Mouse (Mus musculus): Measurements from ENCODE around the gene Xaf1.

Gene Xaf1

DNA sequence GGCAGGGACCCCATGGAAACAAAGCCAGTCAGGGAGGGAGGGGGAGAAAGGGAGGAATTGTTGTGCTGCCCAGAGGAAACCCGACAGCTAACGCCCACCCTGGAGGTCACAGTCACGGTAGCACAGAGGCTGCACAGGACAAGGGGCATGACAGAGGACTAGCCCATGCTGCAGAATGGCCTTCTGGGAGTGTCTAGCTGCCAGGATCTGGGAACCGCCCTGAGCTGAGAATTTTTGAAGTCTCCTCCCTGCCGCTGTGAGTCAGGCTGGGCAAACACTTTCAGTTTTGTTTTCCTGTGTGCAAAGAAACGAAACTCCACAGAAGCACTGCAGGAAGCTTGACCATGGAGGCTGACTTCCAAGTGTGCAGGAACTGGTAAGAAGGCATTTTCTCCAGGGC lies at the start of gene Xaf1:
Xaf1 (plus strand) TSS at position 296 of the 400 bp plus-strand sequence.
- CTCF ChIA-PET = no interaction called here

DNA sequence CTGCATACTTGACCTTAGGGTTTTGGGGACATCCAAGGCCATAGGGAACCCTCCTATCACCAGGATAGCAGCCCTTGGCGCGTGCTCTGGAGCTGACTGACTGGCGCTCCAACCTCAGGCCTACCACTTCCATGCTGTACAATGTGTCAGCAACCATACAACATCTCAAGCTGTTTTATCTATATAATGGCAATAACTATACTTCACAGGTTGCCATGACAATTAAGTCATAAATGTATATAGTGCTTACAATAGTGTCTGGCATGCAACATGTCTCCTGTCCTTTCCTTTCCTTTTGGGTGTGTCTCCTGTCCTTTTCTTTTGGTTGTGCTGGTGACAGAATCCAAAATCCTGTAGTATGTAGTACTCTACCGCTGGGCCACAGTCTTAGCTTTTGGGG lies 45.8 kb upstream of the Xaf1 start:
- CTCF ChIA-PET = no interaction called here

DNA sequence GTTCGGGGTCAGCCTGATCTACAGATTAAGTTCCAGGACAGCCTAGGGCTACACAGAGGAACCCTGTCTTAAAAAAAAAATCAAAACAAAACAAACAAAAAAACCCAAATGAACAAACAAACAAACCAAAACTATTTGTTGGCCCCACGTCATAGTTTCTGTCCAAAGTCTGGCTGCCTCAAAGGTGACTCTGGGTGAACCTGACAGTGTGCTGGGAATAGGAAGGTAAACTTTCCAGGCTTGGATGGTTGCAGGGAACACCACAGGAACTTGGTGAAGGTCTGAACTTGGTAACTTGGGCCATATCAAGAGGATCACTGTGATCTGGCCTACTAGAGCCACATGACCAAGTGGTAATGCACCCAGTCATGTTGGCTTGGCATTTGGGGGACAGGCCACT lies 45.0 kb upstream of the Xaf1 start:
- CTCF ChIA-PET = no interaction called here

DNA sequence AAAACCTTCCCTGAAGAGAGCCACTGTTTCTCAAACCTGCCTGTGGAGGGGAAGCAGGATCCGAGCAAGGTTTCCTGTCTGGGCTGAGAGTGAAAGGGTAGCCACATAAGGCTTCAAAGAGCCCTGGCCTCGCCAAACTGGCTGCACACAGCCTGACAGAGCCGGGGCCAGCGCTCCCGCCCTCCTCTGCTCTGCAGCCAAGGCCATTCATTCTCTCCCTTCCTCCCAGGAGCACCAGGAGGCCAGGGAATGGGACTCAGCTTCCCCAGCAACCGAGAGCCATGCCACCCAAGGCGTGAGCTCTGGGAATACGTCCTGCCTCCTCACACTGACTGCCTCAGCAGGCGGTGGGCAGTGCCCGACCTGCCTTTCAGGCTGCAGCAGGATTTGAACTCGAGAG lies 35.9 kb upstream of the Xaf1 start:
- CTCF ChIA-PET = no interaction called here

DNA sequence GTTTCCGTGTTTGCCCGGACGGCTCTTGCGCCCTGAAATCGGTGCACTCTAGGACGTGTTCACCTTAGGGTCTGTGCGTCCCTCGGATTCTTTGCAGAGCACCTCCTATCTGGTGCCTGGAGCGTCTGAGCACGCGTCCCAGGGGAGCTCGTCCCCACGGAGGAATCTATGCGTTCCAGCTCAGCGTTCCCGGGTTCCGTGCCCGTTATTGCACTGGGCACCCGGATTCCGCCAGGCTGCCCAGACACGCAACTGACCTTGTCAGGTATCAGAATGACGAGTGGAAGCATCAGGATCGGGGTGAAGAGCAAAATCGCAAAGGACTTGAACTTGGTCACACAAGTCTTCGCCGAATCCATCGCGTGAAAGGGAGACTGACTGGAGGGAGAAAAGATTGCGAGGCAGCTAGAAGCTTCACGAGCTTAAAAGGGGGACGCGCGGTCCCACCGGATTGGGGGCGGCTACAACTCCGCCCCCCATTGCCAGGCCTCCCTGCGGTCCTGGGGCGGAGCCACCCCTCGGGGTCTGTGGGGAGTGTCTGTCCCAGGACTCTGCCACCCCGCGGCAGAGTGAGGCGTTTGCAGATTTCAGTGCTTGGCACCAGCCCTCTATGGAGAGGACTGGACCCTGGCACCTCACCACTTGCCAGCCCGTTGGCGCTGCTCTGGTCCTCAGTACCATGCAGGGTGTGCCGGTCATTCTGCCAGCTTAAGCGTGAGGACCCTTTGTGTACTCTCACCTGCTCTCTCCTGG lies 35.0 kb upstream of the Xaf1 start:
- CTCF ChIA-PET = no interaction called here

DNA sequence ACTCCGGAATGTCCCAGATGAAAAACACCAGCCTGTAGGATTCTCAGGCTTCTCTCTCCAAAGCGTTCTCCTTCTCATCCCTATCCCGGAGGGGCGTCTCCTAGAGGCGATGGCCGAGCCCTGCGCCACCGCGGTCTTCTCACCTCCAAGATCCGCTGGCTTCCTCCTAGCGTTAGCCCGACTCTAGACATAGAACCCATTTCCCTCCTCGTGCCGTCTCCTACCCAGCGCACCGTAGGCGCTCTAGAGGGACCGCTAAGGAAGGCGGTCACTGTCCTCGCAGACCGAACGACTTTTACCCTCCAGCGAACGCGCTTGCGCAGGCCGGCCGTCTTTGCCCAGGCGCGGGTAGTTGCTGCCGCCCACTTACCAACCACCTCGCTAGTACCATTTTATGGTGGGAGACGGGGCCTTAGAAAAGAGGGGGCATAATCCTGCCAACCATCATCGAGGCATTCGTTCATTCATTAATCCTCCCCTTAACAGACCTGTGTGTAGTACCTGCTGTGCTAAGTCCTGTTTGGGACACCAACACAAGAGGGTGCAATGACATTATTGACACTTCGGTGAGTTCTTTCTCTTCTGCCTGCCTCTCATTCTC lies 34.4 kb upstream of the Xaf1 start, which contains the start of gene Slc13a5:
Slc13a5 (minus strand) TSS at position 263 of the 601 bp plus-strand sequence.
- CTCF ChIA-PET = no interaction called here

DNA sequence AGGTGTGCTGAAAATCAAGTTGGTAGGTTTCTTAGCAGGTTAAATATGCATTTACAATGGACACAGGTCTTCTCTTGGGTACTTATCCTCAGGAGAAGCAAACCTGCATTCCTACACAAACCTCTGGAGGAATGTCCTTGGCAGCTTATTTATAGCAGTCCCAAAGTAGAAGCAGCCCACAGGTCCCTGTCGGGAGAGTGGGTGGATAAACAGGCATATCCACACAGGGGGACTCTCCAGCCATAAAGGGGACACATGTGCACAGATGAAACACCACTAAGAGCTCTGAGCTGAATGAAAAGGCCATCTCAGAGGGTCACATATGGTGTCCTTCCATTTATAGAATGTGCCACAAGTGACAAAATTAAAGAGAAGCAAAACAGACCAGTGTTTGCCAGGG lies 29.7 kb upstream of the Xaf1 start:
- CTCF ChIA-PET = no interaction called here

DNA sequence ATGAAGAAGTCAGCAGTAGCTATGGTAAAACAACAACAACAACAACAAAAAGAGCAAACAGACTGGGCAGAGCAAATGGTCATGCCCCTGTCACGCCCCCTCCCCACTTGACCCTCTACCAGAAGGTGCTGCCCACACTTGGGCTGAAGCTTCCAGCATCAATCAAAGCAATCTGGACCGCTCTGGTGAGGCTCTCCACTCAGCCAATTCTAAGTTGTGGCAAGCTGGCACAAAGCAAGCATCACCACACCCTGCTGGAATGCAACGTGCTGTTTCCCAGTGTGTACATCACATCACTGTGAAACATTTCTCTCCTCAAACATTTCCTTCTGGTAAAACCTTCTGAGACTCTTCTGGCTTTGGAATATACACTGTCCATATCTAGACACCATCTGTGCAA lies 28.1 kb upstream of the Xaf1 start:
- CTCF ChIA-PET = no interaction called here

DNA sequence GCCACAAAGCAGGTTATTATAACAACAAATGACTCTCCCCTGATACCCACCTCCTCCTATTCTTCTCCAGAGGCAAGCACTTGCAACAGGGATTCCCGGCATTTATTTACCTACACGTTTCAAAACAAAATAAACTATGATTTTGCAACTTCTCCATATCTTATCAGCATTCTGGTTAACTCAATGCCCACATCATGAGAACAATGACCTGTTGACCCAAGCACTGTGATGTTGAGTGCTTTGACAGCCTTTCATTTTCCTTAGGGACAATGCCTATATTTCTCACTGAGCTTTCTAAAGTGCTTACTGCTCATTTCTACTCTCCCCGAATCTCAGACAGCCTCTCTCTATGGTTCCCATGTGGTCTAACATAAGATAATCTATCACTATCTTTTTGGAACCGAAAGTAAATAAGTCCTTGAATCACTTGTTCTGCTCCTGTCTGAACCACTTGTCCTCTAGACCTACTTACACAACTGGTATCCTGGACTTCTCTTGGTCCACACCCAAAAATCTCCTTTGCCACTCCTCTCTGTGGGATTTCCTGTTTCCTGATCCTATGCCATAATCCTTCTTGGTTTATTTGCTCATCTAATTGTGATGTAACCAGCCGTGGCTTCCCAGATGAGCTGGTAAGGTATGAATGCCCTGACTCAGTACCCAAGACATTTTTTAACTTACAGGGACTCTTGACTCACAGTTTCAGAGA lies 20.1 kb upstream of the Xaf1 start:
- CTCF ChIA-PET = no interaction called here

DNA sequence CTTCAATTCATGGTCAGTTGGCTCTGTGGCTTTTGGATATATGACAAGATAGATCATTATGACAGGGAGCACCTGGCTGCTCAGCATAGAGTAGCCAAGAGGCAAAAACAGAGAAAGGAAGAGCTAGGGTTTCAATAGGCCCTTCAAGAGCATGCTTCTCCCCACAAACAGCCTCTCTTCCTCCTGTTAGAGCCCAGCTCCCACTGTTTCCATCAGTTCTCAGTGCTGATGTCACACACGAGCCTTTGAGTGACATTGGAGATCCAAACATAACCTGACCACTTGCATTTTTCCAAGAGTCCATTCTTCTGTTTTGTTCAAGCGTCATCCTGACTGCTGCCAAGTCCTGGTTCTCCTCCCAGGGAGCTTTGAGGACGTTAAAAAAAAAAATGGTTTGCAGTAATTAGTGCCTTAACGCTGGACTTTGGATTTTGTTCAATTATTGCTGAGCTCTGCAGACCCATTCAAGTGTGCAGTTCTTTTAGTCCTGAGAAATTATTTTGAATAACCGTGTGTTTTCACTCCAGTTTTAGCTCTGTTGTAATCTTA lies 19.5 kb upstream of the Xaf1 start:
- CTCF ChIA-PET = no interaction called here

DNA sequence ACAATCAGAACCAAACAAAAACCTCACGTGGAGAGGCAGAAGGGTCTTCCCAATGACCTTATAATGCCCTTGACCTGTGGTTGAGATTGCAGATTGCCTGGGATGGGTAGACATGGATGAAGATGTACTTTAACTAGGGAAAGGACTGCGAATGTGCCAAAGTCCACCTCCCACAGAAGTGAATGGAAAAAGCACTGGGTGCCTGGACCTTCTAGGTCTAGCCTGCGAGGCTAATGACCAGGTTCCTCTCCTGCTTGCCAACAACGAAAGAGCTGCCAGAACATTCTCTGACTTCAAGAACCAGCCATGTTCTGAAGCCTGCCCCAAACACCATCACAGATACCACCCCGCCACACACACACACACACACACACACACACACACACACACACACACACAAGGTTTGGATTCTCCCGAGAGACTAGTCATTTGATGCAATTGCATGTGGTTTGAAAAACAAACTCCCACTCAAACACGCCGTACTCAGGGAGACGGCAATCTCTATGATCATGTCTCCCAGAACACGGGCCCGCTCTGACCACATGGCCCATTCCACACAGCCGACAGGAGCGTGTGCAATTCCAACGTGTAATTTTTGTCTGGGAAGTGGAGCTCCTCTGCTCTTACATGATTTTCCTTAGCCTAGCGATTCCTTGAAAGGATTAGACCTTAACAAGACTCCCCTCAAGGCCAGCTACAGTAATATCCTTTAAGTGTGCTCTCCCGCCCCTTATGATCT lies 17.8 kb upstream of the Xaf1 start:
- CTCF ChIA-PET = no interaction called here

DNA sequence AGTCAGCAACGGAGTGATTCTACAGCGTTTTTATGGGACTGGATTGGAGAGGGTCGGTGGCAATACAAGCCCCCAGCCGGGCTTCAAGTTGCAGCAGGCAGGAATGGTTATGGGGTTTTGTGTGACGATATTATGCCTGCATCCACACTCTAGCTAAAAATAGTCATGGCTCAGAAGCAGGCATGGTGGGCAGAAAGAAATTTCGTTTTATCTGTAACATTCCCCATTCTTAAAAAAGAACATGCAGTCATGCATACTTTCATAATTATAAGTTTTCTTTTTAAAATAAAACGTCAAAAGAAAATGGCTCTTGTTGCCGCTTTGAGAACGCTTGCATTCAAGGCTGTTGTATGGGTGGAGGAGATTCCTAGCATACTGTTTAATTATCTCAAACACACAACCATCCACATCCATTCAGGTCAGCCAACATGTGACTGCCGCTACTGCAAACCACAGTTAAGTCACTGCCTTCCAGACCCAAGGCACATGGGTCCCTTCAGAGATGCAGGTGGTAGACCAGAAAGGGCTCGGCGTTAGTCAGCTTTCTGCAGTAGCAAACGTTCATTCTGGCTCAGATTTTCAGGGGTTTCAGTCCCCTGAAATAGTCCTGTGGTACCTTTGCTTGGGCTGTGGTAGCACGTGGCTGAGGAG lies 16.8 kb upstream of the Xaf1 start:
- CTCF ChIA-PET = no interaction called here

DNA sequence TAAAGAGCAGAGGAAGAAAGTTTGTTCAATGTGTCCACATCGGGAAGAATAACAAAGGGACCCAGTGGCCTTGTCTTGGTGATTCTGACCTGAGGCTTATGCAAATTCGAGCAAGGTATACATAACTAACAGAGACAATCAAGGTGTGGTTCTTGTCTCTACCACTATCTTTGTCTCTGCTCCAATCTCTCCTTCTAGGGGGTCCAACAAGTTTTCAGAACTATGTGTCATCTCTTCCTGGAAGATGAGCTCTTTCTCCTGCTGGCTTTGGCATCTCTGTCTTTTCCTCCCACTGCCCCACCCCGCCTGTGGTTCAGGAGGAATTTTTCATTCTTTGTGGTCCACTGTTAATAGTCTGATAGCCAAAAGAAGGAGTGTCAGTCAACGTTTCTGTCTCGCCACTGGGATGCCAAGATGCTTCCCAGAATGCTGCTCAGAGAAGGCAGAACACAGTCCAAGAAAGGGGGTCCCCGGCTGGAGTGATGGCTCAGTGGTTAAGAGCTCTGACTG lies 15.4 kb upstream of the Xaf1 start:
- CTCF ChIA-PET = no interaction called here

DNA sequence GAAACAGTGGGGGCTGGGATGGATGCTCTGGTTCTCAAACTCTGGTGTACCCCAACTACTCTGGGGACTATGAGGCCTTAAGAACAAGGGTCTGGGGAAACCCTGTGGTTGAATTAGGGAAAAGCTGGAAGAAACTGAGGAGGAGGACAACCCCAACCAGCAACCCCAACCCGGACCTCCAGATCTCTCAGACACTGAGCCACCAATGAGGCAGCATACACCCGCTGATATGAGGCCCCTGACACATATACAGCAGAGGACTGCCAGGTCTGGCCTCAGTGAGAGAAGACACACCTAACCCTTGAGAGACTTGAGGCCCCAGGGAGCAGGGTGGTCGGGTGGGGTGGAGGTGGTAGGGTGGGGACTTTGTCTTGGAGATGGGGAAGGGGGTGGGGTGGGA lies 14.8 kb upstream of the Xaf1 start:
- CTCF ChIA-PET = interaction anchor here (0.7 kb wide), 1 partner anchor 251 kb away, joined by 3 read pairs; no protein-coding TSS in a partner anchor

DNA sequence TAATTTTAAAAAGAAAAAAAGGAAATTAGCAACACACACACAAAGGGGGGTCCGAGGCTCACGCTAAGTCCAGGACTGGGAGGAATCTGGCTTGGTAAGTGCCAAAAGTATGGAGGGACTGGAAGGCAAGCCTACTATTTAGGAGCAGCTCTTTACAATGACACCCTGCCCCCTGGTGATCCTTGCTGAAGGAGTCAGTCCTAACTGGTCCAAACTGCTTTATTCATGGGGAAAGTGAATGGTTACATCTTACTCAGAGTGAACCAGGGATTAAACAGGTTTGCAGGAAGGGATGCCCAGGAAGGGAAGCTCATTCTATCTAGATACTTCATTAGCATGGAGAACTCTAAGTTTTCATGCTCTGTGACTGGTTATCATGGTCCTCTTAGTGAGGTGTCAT lies 14.3 kb upstream of the Xaf1 start:
- CTCF ChIA-PET = interaction anchor here (0.7 kb wide), 1 partner anchor 251 kb away, joined by 3 read pairs; no protein-coding TSS in a partner anchor

DNA sequence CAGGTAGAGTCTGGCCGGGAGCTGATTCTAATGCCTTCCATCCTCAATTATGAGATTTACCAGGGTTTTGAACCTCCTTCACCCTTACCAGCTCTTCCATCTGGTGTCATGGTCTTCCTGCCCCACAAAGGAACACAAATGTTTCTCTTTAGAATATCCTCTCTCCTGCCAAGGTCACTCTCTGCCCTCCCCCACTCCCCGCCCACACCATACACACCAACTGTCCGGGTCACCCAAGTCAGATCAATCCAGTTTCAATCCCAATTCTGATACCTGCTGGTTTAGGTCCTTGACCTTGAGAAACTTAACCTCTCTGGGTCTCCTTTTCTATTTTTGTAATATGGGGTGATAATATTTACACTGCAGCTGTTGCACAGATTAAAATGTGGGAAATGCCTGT lies 13.9 kb upstream of the Xaf1 start:
- CTCF ChIA-PET = interaction anchor here (0.7 kb wide), 1 partner anchor 250 kb away, joined by 3 read pairs; no protein-coding TSS in a partner anchor

DNA sequence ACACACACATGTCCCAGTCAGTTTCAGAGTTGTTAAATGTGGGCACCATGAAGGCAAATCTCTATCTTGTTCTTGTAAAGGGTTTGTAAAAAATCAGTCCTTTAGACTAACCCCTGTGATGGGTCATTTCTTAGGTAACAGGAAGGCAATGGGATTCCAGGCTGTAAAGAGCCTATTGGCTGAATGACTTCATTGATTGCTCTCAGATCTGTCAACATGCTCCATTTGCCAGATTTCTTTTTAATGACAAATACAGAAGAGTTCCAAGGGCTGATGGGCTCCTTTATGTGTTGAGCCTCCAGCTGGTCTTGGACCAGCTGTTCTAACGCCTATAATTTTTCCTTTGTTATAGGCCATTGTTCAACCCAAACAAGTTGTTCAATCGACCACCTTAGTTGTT lies 8.3 kb upstream of the Xaf1 start:
- CTCF ChIA-PET = no interaction called here

DNA sequence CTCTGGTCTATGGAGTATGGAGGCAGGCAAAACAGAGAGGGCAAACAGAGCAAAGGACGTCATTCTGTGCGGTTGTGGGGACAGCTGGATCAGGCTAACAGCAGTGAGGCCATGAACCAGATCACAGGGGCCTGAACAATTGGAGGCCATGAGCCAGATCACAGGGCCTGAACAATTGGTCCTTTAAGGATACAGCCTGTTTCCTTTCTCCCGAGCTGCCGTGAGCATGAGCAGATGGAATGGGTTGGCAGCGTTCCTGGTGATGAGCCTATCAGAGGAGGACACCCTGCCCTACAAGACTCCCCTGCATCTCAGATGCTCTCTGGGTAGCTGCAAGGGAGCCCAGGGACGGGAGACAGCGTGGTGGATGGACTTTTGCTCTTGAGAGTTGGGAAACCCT lies 801 bp downstream of the Xaf1 start:
- CTCF ChIA-PET = no interaction called here

DNA sequence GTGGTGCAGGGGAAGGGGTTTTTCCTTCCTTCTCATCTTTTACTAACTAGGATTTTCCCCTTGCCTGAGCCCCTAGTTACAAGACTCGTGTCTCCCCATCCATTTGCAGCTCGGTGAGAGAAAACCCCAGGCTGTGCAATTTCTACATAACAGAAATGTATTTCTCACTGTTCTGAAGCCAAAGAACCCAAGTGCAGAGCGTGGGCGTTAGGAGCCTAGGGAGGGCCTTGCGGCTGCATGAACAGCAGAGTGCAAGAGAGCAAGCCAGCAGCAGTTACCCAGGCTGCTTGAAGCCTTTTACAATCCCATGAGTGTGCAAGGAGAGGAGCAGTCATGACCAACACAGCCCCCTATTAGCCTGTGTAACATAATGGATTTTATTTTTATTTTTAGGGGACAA lies 6.0 kb downstream of the Xaf1 start:
- CTCF ChIA-PET = no interaction called here

DNA sequence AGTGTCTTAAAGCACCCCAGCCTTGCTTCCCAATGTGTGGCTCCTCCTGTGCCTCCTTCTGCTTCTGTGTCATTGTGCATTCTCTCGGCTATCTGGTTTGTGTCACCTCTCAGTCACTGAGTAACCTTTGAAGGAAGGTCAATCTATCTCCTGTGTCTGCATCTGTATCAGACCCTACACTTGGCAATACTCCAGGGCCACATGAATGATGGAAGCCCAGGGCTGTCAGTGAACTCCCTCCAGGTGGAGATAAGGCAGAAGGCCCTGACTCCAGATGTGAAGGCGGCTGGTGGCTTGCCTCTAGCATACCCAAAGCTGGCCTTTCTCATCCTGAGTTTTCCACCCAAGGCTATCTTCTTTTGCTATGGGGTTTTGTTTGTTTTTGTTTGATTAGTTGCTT lies 7.6 kb downstream of the Xaf1 start:
- CTCF ChIA-PET = no interaction called here

DNA sequence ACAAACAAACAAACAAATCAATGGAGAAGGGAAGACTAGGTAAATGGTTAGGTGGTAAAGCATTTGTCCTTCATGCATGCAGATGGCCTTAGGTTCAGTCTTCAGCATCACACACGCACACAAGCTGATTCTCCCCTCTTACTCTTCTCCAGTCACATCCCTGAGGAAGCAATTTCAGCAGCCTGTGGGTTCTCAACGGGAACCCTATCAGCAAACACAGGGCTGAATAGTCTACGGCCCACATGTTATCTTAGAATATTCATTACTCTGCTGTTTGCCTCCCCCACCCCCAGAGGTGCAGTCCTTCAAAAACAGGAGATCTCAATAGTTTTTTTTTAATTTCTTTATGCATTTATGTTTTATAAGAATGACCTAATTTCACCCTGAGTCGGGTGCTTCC lies 9.1 kb downstream of the Xaf1 start:
- CTCF ChIA-PET = no interaction called here

All from spleen, embryonic (tissue).